Mouse (Mus musculus): ENCODE data around the gene Tpi1.

- TF ChIP-seq CTCF (IDR thresholded peaks at IDR 0.05; ENCODE audit: borderline replicate concordance, control insufficient read depth, extremely low read depth, insufficient read depth, low read length, poor library complexity) (peak; percentile 58; the same call in 1 of the 2 replicates), POLR2A (IDR thresholded peaks at IDR 0.05; ENCODE audit: control insufficient read depth, extremely low read depth, insufficient read depth, low read length, poor library complexity) (no peak)
These were observed 33.2 kb upstream of the Tpi1 start for GRCm38 (mm10) chr6:124847305-124847704.

Data from thymus, adult 2 months (tissue).